Mouse (Mus musculus): Measurements from ENCODE around the gene Rsrc1.

Gene Rsrc1

GRCm38 (mm10) chr3:67373872-67374271, 392.7 kb downstream of the Rsrc1 start, which contains the start of gene Mlf1:
Gene Mlf1 (plus strand): TSS chr3:67374097.
- peak; percentile 95 for DNase-seq

DNA sequence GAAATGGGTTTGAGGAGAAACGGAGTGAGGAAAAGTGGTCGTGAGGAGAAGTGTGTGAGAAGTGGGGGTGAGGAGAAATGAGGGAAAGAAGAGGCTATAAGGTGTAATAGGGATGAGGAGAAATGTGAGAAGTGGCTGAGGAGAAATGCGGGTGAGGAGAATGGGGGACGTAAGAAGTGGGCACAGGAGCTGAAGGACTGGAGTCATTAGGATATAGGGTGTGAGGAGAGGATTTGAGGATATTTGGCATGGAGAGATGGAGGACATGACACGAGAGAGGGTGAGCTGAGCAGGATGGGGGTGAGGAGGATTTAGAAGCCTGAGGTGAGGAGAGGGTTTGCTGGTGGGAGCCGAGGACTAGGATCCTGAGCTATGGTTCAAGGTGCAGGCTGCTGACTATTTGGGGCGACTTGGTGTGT, 393.2 kb downstream of the Rsrc1 start:
- DNase-seq: no peak

DNA sequence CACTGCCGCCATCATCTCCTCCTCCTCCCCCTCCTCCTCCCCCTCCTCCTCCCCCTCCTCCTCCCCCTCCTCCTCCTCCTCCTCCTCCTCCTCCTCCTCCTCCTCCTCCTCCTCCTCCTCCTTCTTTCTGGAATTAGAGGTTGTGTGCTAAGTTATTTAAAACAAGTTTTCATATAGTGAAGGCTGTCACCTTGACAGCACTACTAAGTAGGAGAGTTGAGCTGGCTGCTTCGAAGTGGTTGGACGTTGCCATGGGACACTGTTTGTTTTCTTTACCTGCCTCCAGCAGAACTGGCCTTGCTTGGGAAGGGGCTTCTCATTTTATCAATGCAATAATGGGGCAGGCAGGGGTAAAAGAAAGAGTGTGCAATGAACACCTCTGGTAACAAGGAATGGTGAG, 393.9 kb downstream of the Rsrc1 start, which contains the start of gene Gm17402:
Gene Gm17402, minus strand, starts transcription at position 101 of the 400 bp plus-strand sequence.
- no peak for DNase-seq

GRCm38 (mm10) chr3:67378215-67378614, 397.0 kb downstream of the Rsrc1 start:
- no peak for DNase-seq
